Mouse (Mus musculus): ENCODE measurements around the gene Slc36a2. TPM values are rescaled to one million over a fixed set of nuclear protein-coding genes. Genes with fewer than 3 reads are reported as not detected.

The Slc36a2 gene
- polyA plus RNA-seq, 1 experiment from 2014 or later, result 0.10 TPM

GRCm38 (mm10) chr11:55217418-55217817 lies 32.5 kb upstream of the Slc36a2 start:
- no peak overlapping the region for H3K27ac ChIP-seq (replicated peaks)
- H3K4me3 ChIP-seq (ENCODE audit: low read depth, low read length), result no peak overlapping the region
- 79% methylated on average over 4 of the region's 4 CpGs for WGBS
- H3K9me3 ChIP-seq (ENCODE audit: control insufficient read depth, low read length), result no peaks in the 10 kb centered on the region
- peaks cover 5% of the 10 kb centered on the region; the same call in 1 of the 2 replicates for H3K36me3 ChIP-seq (ENCODE audit: control insufficient read depth, insufficient read depth, low read length)
- no peak for TF ChIP-seq EP300 (optimal IDR thresholded peaks at IDR 0.05)
- no peak for TF ChIP-seq CTCF (IDR thresholded peaks at IDR 0.05; ENCODE audit: low read depth)
- DNase-seq (ENCODE audit: low spot score) (no peak), ATAC-seq (ENCODE audit: low FRiP score, low TSS enrichment) (no peak)
- no peak overlapping the region for H3K4me2 ChIP-seq (replicated peaks; ENCODE audit: low read depth)
- H3K27me3 ChIP-seq (ENCODE audit: control insufficient read depth, insufficient read depth, low read length), result no peaks in the 10 kb centered on the region
- H3K9ac ChIP-seq (ENCODE audit: low read length), result no peak overlapping the region
- no peaks in the 10 kb centered on the region for H3K4me1 ChIP-seq (replicated peaks; ENCODE audit: control insufficient read depth, insufficient read depth)

- Histone ChIP-seq H3K36me3 (ENCODE audit: control insufficient read depth, insufficient read depth, low read length) (peaks cover 5% of the 10 kb centered on the region; the same call in 1 of the 2 replicates), H3K4me3 (ENCODE audit: low read depth, low read length) (no peak overlapping the region), H3K9me3 (ENCODE audit: control insufficient read depth, low read length) (no peaks in the 10 kb centered on the region), H3K27ac (replicated peaks) (no peak overlapping the region), H3K4me2 (replicated peaks; ENCODE audit: low read depth) (no peak overlapping the region), H3K9ac (ENCODE audit: low read length) (no peak overlapping the region), H3K27me3 (ENCODE audit: control insufficient read depth, insufficient read depth, low read length) (no peaks in the 10 kb centered on the region), H3K4me1 (replicated peaks; ENCODE audit: control insufficient read depth, insufficient read depth) (no peaks in the 10 kb centered on the region)
- 56% methylated on average over 13 of the region's 13 CpGs for whole genome bisulfite sequencing
- ATAC-seq (ENCODE audit: low FRiP score, low TSS enrichment) (no peak), DNase-seq (ENCODE audit: low spot score) (no peak)
- TF ChIP-seq EP300 (optimal IDR thresholded peaks at IDR 0.05) (no peak), CTCF (IDR thresholded peaks at IDR 0.05; ENCODE audit: low read depth) (no peak)
Observed at GRCm38 (mm10) chr11:55216830-55217229, 32.0 kb upstream of the Slc36a2 start.

- Histone ChIP-seq H3K27me3 (ENCODE audit: control insufficient read depth, insufficient read depth, low read length) (no peaks in the 10 kb centered on the region), H3K4me3 (ENCODE audit: low read depth, low read length) (no peak overlapping the region), H3K36me3 (ENCODE audit: control insufficient read depth, insufficient read depth, low read length) (0 out of 2 replicates have a peak, but pooled peaks cover 5% of the 10 kb centered on the region), H3K9ac (ENCODE audit: low read length) (no peak overlapping the region), H3K4me1 (replicated peaks; ENCODE audit: control insufficient read depth, insufficient read depth) (no peaks in the 10 kb centered on the region), H3K27ac (replicated peaks) (no peak overlapping the region), H3K4me2 (replicated peaks; ENCODE audit: low read depth) (no peak overlapping the region), H3K9me3 (ENCODE audit: control insufficient read depth, low read length) (no peaks in the 10 kb centered on the region)
- no peak for TF ChIP-seq EP300 (optimal IDR thresholded peaks at IDR 0.05)
- no peak for TF ChIP-seq CTCF (IDR thresholded peaks at IDR 0.05; ENCODE audit: low read depth)
- 62% methylated on average over 4 of the region's 4 CpGs for WGBS
- ATAC-seq (ENCODE audit: low FRiP score, low TSS enrichment) (no peak), DNase-seq (ENCODE audit: low spot score) (no peak)
Observed at GRCm38 (mm10) chr11:55216061-55216460, 31.2 kb upstream of the Slc36a2 start.

- no peak for TF ChIP-seq CTCF (IDR thresholded peaks at IDR 0.05; ENCODE audit: low read depth)
- TF ChIP-seq EP300 (optimal IDR thresholded peaks at IDR 0.05), result no peak
- DNase-seq (ENCODE audit: low spot score) (no peak), ATAC-seq (ENCODE audit: low FRiP score, low TSS enrichment) (no peak)
- 59% methylated on average over 3 of the region's 3 CpGs for WGBS
- H3K4me3 ChIP-seq (ENCODE audit: low read depth, low read length), result no peak overlapping the region
- H3K27ac ChIP-seq (replicated peaks), result no peak overlapping the region
- no peaks in the 10 kb centered on the region for H3K4me1 ChIP-seq (replicated peaks; ENCODE audit: control insufficient read depth, insufficient read depth)
- no peak overlapping the region for H3K9ac ChIP-seq (ENCODE audit: low read length)
- H3K4me2 ChIP-seq (replicated peaks; ENCODE audit: low read depth), result no peak overlapping the region
- H3K9me3 ChIP-seq (ENCODE audit: control insufficient read depth, low read length), result no peaks in the 10 kb centered on the region
- no peaks in the 10 kb centered on the region for H3K27me3 ChIP-seq (ENCODE audit: control insufficient read depth, insufficient read depth, low read length)
- 0 out of 2 replicates have a peak, but pooled peaks cover 5% of the 10 kb centered on the region for H3K36me3 ChIP-seq (ENCODE audit: control insufficient read depth, insufficient read depth, low read length)
Observed at GRCm38 (mm10) chr11:55214978-55215377, 30.1 kb upstream of the Slc36a2 start.

- no peaks in the 10 kb centered on the region for H3K27me3 ChIP-seq (ENCODE audit: control insufficient read depth, insufficient read depth, low read length)
- DNase-seq (ENCODE audit: low spot score) (no peak), ATAC-seq (ENCODE audit: low FRiP score, low TSS enrichment) (no peak)
- no peak overlapping the region for H3K4me2 ChIP-seq (replicated peaks; ENCODE audit: low read depth)
- no peak overlapping the region for H3K4me3 ChIP-seq (ENCODE audit: low read depth, low read length)
- H3K36me3 ChIP-seq (ENCODE audit: control insufficient read depth, insufficient read depth, low read length), result 0 out of 2 replicates have a peak, but pooled peaks cover 5% of the 10 kb centered on the region
- no peaks in the 10 kb centered on the region for H3K9me3 ChIP-seq (ENCODE audit: control insufficient read depth, low read length)
- no peak for TF ChIP-seq CTCF (IDR thresholded peaks at IDR 0.05; ENCODE audit: low read depth)
- no peak for TF ChIP-seq EP300 (optimal IDR thresholded peaks at IDR 0.05)
- no peaks in the 10 kb centered on the region for H3K4me1 ChIP-seq (replicated peaks; ENCODE audit: control insufficient read depth, insufficient read depth)
- whole genome bisulfite sequencing, result 72% methylated on average over 5 of the region's 5 CpGs
- H3K9ac ChIP-seq (ENCODE audit: low read length), result no peak overlapping the region
- no peak overlapping the region for H3K27ac ChIP-seq (replicated peaks)
Observed at GRCm38 (mm10) chr11:55214161-55214560, 29.3 kb upstream of the Slc36a2 start.

- DNase-seq (ENCODE audit: low spot score) (no peak), ATAC-seq (ENCODE audit: low FRiP score, low TSS enrichment) (no peak)
- Histone ChIP-seq H3K4me3 (ENCODE audit: low read depth, low read length) (no peak overlapping the region), H3K4me1 (replicated peaks; ENCODE audit: control insufficient read depth, insufficient read depth) (no peaks in the 10 kb centered on the region), H3K9me3 (ENCODE audit: control insufficient read depth, low read length) (no peaks in the 10 kb centered on the region), H3K27ac (replicated peaks) (no peak overlapping the region), H3K27me3 (ENCODE audit: control insufficient read depth, insufficient read depth, low read length) (no peaks in the 10 kb centered on the region), H3K9ac (ENCODE audit: low read length) (no peak overlapping the region), H3K4me2 (replicated peaks; ENCODE audit: low read depth) (no peak overlapping the region), H3K36me3 (ENCODE audit: control insufficient read depth, insufficient read depth, low read length) (0 out of 2 replicates have a peak, but pooled peaks cover 2% of the 10 kb centered on the region)
- WGBS, result 86% methylated on average over 4 of the region's 4 CpGs
- no peak for TF ChIP-seq CTCF (IDR thresholded peaks at IDR 0.05; ENCODE audit: low read depth)
- no peak for TF ChIP-seq EP300 (optimal IDR thresholded peaks at IDR 0.05)
Observed at GRCm38 (mm10) chr11:55213518-55213917, 28.6 kb upstream of the Slc36a2 start.

Data from stomach, postnatal 0 days (tissue).